Mouse (Mus musculus): ENCODE results near the gene Pex11g. TPM values are rescaled to one million over a fixed set of nuclear protein-coding genes. Genes with fewer than 3 reads are reported as not detected.

Pex11g gene
- polyA plus RNA-seq, 1 experiment: 3.7 TPM

DNA sequence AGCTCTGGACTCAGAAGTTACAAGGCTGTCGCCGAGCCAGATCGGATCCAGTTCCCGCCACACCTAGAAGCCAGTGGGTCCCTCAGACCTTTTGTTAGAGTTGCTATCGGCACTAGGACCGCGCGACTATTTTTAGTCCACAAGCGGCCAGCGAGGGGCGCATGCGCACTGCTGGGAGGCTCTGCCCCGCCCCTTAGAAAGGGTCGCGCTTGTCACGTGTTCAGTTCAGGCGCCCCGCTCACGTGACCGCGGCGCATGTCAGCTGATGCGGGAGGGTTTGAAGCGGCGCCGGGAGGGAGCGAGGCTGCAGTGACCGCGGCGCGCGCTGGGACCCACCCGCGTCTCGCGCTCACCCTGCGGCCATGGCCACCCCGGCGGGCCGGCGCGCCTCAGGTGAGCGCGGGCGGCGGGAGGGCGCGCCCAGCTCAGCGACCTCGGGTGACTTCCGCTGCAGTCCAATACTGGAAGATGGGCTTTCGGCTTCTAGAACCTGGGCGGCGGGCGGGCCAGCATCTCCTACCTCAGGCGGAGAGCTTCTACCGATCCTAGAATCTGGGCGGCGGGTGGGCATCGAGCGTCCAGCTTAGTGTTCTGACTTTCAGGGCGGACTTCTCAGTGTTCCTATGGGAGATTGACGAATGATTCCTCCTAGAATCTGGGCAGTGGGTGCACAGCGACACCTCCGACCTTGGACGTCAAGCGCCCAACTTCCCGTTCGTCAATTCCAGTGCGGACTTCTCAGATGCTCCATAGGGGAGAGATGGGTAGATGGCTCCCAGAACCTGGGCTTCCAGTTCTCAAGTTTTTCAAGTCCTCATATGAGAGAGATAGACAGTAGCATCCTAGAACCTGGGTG is 33.0 kb upstream of the Pex11g start, which contains the start of gene Mcoln1:
TSS of gene Mcoln1 (plus strand) at position 223 of the 856 bp plus-strand sequence.
- no peak for TF ChIP-seq FLI1 (IDR thresholded peaks at IDR 0.05; ENCODE audit: low read length)
- no peak for TF ChIP-seq GATA1 (IDR thresholded peaks at IDR 0.05; ENCODE audit: borderline replicate concordance, low read length)
- peak within 1 kb of the TSS; percentile 91 for H3K4me3 ChIP-seq (replicated peaks)
- no peaks in the 10 kb centered on the region for H3K27me3 ChIP-seq (replicated peaks)
- H3K4me1 ChIP-seq: peaks cover 42% of the 10 kb centered on the region
- peaks cover 7% of the 10 kb centered on the region for H3K9me3 ChIP-seq
- H3K36me3 ChIP-seq (replicated peaks; ENCODE audit: low read length): peaks cover 38% of the 10 kb centered on the region

DNA sequence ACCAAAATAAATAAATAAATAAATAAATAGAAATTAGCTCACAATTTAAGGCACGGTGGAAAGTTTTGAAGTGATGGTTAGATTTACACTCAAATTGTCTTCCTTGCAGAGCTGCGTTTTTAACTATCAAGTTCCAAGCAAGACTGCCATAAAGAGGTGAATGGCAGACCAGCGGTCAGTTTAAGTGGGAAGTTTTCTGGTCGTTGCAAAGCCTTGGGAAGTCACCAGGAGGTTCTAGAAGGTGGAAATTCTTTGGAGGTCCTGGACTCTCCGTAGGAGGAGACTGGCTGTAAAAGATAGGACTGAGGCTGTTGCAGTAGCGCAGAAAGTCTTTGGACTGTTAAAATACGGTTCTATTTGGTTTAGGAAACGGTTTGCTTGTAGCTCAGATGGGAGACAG is 32.3 kb upstream of the Pex11g start:
- Histone ChIP-seq H3K4me1 (peaks cover 42% of the 10 kb centered on the region), H3K4me3 (replicated peaks) (peak overlapping the region; percentile 91), H3K9me3 (peaks cover 7% of the 10 kb centered on the region), H3K27me3 (replicated peaks) (no peaks in the 10 kb centered on the region), H3K36me3 (replicated peaks; ENCODE audit: low read length) (peaks cover 38% of the 10 kb centered on the region)
- no peak for TF ChIP-seq GATA1 (IDR thresholded peaks at IDR 0.05; ENCODE audit: borderline replicate concordance, low read length)
- no peak for TF ChIP-seq FLI1 (IDR thresholded peaks at IDR 0.05; ENCODE audit: low read length)

DNA sequence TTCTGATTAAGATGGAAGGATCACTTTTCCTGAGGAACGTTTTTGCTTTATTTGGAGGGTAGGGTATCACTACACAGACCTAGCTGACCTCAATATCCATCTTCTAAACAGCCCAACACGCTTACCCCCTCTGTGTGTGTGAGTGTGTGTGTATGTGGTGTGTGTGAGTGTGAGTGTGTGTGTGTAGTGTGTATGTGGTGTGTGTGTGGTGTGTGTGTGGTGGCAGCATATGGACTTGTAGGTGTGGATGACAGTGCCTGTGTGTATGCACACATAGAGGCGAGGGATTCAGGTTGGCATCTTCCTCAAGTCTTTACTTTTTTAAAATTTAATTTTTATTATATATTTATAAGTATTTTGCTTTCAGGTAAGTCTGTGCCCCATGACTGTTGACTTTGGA is 31.1 kb upstream of the Pex11g start:
- no peak overlapping the region for H3K4me3 ChIP-seq (replicated peaks)
- H3K27me3 ChIP-seq (replicated peaks): no peaks in the 10 kb centered on the region
- H3K4me1 ChIP-seq: peaks cover 49% of the 10 kb centered on the region
- H3K36me3 ChIP-seq (replicated peaks; ENCODE audit: low read length): peaks cover 32% of the 10 kb centered on the region
- TF ChIP-seq FLI1 (IDR thresholded peaks at IDR 0.05; ENCODE audit: low read length) (no peak), GATA1 (IDR thresholded peaks at IDR 0.05; ENCODE audit: borderline replicate concordance, low read length) (no peak)
- peaks cover 7% of the 10 kb centered on the region for H3K9me3 ChIP-seq

DNA sequence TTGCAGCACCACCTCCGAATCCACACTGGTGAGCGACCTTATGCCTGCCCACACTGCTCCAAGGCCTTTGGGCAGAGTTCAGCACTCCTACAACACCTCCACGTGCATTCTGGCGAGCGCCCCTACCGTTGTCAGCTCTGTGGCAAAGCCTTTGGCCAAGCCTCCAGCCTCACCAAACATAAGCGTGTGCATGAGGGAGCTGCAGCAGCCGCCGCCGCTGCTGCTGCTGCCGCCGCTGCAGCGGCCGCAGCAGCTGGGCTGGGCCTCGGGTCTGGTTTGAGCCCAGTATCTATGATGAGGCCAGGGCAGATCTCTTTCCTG is 28.9 kb upstream of the Pex11g start:
- peaks cover 29% of the 10 kb centered on the region for H3K36me3 ChIP-seq (replicated peaks; ENCODE audit: low read length)
- peaks cover 7% of the 10 kb centered on the region for H3K9me3 ChIP-seq
- no peaks in the 10 kb centered on the region for H3K27me3 ChIP-seq (replicated peaks)
- peak overlapping the region; percentile 29 for H3K4me3 ChIP-seq (replicated peaks)
- TF ChIP-seq FLI1 (IDR thresholded peaks at IDR 0.05; ENCODE audit: low read length): no peak
- TF ChIP-seq GATA1 (IDR thresholded peaks at IDR 0.05; ENCODE audit: borderline replicate concordance, low read length): no peak
- H3K4me1 ChIP-seq: peaks cover 38% of the 10 kb centered on the region

DNA sequence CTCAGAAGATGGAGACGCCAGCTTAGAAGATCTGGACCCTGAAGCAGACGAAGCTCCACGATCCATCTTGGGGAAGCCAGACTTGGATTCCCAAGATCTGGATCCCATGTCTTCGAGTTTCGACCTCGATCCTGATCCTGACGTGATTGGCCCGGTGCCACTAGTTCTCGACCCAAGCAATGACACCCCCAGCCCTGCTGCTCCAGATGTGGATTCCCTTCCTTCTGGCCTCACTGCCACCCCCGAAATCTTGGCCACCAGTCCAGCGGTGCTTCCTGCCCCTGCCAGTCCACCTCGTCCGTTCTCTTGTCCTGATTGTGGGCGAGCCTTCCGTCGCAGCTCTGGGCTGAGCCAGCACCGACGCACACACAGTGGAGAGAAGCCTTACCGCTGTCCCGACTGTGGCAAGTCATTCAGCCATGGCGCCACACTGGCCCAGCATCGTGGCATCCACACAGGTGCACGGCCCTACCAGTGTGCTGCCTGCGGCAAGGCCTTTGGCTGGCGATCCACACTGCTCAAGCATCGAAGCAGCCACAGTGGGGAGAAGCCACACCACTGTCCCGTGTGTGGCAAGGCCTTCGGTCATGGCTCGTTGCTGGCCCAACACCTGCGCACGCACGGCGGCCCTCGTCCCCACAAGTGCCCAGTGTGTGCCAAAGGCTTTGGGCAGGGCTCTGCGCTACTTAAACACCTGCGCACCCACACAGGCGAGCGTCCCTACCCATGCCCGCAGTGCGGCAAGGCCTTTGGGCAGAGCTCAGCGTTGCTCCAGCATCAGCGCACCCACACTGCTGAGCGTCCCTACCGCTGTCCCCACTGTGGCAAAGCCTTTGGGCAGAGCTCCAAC is 28.3 kb upstream of the Pex11g start:
- Histone ChIP-seq H3K27me3 (replicated peaks) (no peaks in the 10 kb centered on the region), H3K9me3 (peaks cover 7% of the 10 kb centered on the region), H3K4me1 (peaks cover 35% of the 10 kb centered on the region), H3K4me3 (replicated peaks) (peak overlapping the region; percentile 60), H3K36me3 (replicated peaks; ENCODE audit: low read length) (peaks cover 29% of the 10 kb centered on the region)
- no peak for TF ChIP-seq FLI1 (IDR thresholded peaks at IDR 0.05; ENCODE audit: low read length)
- no peak for TF ChIP-seq GATA1 (IDR thresholded peaks at IDR 0.05; ENCODE audit: borderline replicate concordance, low read length)

DNA sequence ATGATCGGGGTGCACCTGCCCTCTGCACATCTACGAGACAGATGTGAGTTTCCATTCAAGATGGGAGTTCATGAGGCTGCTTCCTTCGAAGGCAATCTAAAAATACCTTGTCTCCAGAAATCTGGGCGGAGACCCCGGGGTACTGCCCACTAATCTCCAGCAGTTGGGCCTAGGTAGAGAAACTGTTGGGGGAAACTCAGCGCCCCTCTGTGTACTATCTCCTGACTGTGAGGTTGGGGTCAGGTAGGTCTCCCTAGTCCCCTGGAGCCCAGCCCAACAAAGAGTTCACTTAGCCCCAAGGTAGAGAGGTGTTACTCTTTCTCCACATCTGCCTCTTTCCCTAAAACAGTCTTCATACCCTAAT is 26.3 kb upstream of the Pex11g start:
- Histone ChIP-seq H3K4me1 (peaks cover 27% of the 10 kb centered on the region), H3K4me3 (replicated peaks) (peak overlapping the region; percentile 98), H3K27me3 (replicated peaks) (no peaks in the 10 kb centered on the region), H3K36me3 (replicated peaks; ENCODE audit: low read length) (peaks cover 29% of the 10 kb centered on the region), H3K9me3 (peaks cover 7% of the 10 kb centered on the region)
- no peak for TF ChIP-seq GATA1 (IDR thresholded peaks at IDR 0.05; ENCODE audit: borderline replicate concordance, low read length)
- TF ChIP-seq FLI1 (IDR thresholded peaks at IDR 0.05; ENCODE audit: low read length): no peak

DNA sequence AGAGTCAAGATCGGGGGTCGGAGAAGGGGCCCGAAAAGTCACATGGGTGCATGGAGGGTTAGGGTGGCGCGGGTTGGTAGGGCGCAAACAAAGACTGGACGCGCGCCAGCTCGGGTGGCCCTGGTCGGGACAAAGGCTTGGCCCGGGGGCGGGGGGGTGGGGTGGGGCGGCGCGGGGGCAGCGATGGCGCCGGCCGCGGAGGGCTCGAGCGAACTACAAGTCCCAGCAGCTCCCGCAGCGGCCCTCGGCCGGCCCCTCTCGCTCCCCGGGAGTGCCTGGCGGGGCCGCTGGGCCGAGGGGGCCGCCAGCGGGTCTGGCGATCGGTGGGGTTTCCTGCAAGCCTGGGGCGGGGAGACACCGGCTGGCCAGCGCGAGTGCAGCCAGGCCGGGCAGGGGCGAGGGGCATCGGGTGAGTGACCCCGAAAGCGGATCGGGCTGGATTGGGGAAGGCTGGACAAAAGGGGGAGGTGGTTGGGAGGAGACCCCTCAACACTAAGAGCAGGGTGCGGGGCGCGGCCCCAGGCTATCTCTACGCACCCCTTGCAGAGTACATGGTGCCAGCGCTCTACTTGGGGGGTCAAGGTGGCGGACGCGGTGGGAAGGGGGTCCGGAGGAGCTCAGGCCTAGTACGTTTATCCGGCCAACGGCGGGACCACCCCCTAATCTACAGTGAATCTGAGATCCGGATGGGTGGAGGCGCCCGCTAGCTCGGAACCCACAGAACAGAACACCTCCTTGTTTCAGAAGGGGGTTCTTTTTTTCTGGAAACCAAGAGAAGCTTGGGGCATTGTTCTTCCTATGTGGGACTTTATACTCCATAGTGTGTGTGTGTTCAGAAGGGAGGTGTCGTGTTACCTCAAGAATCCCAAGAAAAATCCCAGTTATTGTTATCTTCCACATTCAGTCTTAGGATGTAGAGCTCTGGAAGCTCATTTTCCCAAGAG is 25.7 kb upstream of the Pex11g start, which contains the start of gene Zfp358:
TSS of gene Zfp358 (plus strand) at position 238 of the 944 bp plus-strand sequence.
- Histone ChIP-seq H3K27me3 (replicated peaks) (no peaks in the 10 kb centered on the region), H3K36me3 (replicated peaks; ENCODE audit: low read length) (peaks cover 29% of the 10 kb centered on the region), H3K4me1 (peaks cover 26% of the 10 kb centered on the region), H3K4me3 (replicated peaks) (peak within 1 kb of the TSS; percentile 98), H3K9me3 (peaks cover 7% of the 10 kb centered on the region)
- TF ChIP-seq GATA1 (IDR thresholded peaks at IDR 0.05; ENCODE audit: borderline replicate concordance, low read length): no peak
- no peak for TF ChIP-seq FLI1 (IDR thresholded peaks at IDR 0.05; ENCODE audit: low read length)

DNA sequence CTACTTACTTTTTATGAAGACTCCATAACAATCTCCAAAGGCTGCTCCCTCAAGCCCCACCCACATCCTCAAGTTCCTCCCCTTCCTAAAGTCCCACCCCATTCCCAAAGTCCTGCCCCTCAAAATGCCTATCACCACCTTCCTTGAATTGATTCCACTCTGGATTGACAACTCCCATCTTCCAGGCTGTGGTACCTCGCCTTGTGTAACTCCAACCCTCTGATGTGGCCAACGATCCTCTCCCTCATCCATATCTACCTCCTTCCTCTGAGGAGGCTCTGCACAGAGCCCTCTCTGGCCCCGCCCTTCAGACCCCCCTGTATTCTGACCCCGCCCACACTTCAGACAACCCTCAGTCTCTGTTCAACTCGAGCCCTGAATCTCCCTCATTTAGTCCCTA is 17.7 kb upstream of the Pex11g start:
- TF ChIP-seq FLI1 (IDR thresholded peaks at IDR 0.05; ENCODE audit: low read length): no peak
- Histone ChIP-seq H3K9me3 (no peaks in the 10 kb centered on the region), H3K4me1 (peaks cover 28% of the 10 kb centered on the region), H3K27me3 (replicated peaks) (peaks cover 7% of the 10 kb centered on the region), H3K4me3 (replicated peaks) (no peak overlapping the region), H3K36me3 (replicated peaks; ENCODE audit: low read length) (no peaks in the 10 kb centered on the region)

DNA sequence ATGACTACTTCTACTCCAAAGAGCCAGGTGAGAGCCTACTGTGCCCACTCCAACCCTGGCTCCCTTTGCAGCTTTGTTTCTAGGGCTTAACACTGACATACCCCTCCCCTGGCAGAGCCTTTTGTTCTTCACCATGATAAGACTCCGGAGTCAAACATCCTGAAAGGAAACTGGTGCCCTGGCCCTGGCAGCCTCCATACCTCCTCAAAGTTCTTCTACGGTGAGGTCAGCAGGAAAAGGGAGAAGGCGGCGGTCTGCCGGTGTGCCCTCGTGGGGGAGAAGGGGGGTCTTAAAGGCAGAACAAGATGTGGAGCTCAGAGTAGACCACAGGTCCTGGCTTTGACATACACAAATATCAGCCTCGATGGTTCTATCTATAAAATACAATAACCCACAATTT is 16.1 kb upstream of the Pex11g start:
- no peak overlapping the region for H3K4me3 ChIP-seq (replicated peaks)
- no peaks in the 10 kb centered on the region for H3K36me3 ChIP-seq (replicated peaks; ENCODE audit: low read length)
- TF ChIP-seq GATA1 (IDR thresholded peaks at IDR 0.05; ENCODE audit: borderline replicate concordance, low read length) (no peak), FLI1 (IDR thresholded peaks at IDR 0.05; ENCODE audit: low read length) (no peak)
- no peaks in the 10 kb centered on the region for H3K9me3 ChIP-seq
- peaks cover 16% of the 10 kb centered on the region for H3K27me3 ChIP-seq (replicated peaks)
- H3K4me1 ChIP-seq: peaks cover 28% of the 10 kb centered on the region

All from megakaryocyte, embryonic 14.5 days (primary cell).